Mouse (Mus musculus): ENCODE data around the gene Dap. TPM values are rescaled to one million over a fixed set of nuclear protein-coding genes. Genes with fewer than 3 reads are reported as not detected.

Dap gene
- polyA plus RNA-seq, 1 experiment from 2014 or later: 132 TPM

- no peak for ATAC-seq (ENCODE audit: low read depth)
- H3K9ac ChIP-seq (ENCODE audit: low read depth, low read length): no peak overlapping the region
- H3K27ac ChIP-seq (replicated peaks; ENCODE audit: low read depth, low read length): no peak overlapping the region
- DNase-seq (ENCODE audit: low spot score): no peak
- 72% methylated on average over 4 of the region's 4 CpGs for WGBS
- no peaks in the 10 kb centered on the region for H3K36me3 ChIP-seq (ENCODE audit: control insufficient read depth, insufficient read depth, low read length)
- 0 out of 2 replicates have a peak, but pooled peaks cover 2% of the 10 kb centered on the region for H3K4me1 ChIP-seq (ENCODE audit: control insufficient read depth, insufficient read depth, low read length)
- H3K27me3 ChIP-seq (replicated peaks; ENCODE audit: control insufficient read depth, insufficient read depth, low read length): no peaks in the 10 kb centered on the region
- H3K9me3 ChIP-seq (ENCODE audit: control insufficient read depth, low read length): no peaks in the 10 kb centered on the region
- H3K4me2 ChIP-seq (ENCODE audit: low read depth, low read length): no peak overlapping the region
- no peak overlapping the region for H3K4me3 ChIP-seq (ENCODE audit: low read depth, low read length)
Observed at GRCm38 (mm10) chr15:31306726-31307125, 82.6 kb downstream of the Dap start.

GRCm38 (mm10) chr15:31309526-31309925 is 85.4 kb downstream of the Dap start:
- ATAC-seq (ENCODE audit: low read depth) (no peak), DNase-seq (ENCODE audit: low spot score) (no peak)
- no peaks in the 10 kb centered on the region for H3K4me1 ChIP-seq (ENCODE audit: control insufficient read depth, insufficient read depth, low read length)
- 65% methylated on average over 15 of the region's 15 CpGs for WGBS
- no peak overlapping the region for H3K9ac ChIP-seq (ENCODE audit: low read depth, low read length)
- H3K36me3 ChIP-seq (ENCODE audit: control insufficient read depth, insufficient read depth, low read length): no peaks in the 10 kb centered on the region
- H3K4me3 ChIP-seq (ENCODE audit: low read depth, low read length): no peak overlapping the region
- H3K9me3 ChIP-seq (ENCODE audit: control insufficient read depth, low read length): no peaks in the 10 kb centered on the region
- H3K4me2 ChIP-seq (ENCODE audit: low read depth, low read length): no peak overlapping the region
- H3K27me3 ChIP-seq (replicated peaks; ENCODE audit: control insufficient read depth, insufficient read depth, low read length): no peaks in the 10 kb centered on the region
- no peak overlapping the region for H3K27ac ChIP-seq (replicated peaks; ENCODE audit: low read depth, low read length)

GRCm38 (mm10) chr15:31312001-31312400 is 87.9 kb downstream of the Dap start:
- Histone ChIP-seq H3K27me3 (replicated peaks; ENCODE audit: control insufficient read depth, insufficient read depth, low read length) (no peaks in the 10 kb centered on the region), H3K9me3 (ENCODE audit: control insufficient read depth, low read length) (no peaks in the 10 kb centered on the region), H3K4me1 (ENCODE audit: control insufficient read depth, insufficient read depth, low read length) (no peaks in the 10 kb centered on the region), H3K4me2 (ENCODE audit: low read depth, low read length) (no peak overlapping the region), H3K27ac (replicated peaks; ENCODE audit: low read depth, low read length) (no peak overlapping the region), H3K4me3 (ENCODE audit: low read depth, low read length) (no peak overlapping the region), H3K9ac (ENCODE audit: low read depth, low read length) (no peak overlapping the region), H3K36me3 (ENCODE audit: control insufficient read depth, insufficient read depth, low read length) (no peaks in the 10 kb centered on the region)
- WGBS: 68% methylated on average over 2 of the region's 2 CpGs
- no peak for DNase-seq (ENCODE audit: low spot score)
- ATAC-seq (ENCODE audit: low read depth): no peak

GRCm38 (mm10) chr15:31315630-31316231 is 91.6 kb downstream of the Dap start:
- no peaks in the 10 kb centered on the region for H3K27me3 ChIP-seq (replicated peaks; ENCODE audit: control insufficient read depth, insufficient read depth, low read length)
- peak; percentile 91 for DNase-seq (ENCODE audit: low spot score)
- H3K9ac ChIP-seq (ENCODE audit: low read depth, low read length): no peak overlapping the region
- H3K4me3 ChIP-seq (ENCODE audit: low read depth, low read length): no peak overlapping the region
- H3K27ac ChIP-seq (replicated peaks; ENCODE audit: low read depth, low read length): no peak overlapping the region
- H3K9me3 ChIP-seq (ENCODE audit: control insufficient read depth, low read length): no peaks in the 10 kb centered on the region
- no peak overlapping the region for H3K4me2 ChIP-seq (ENCODE audit: low read depth, low read length)
- 6% methylated on average over 5 of the region's 5 CpGs for WGBS
- H3K36me3 ChIP-seq (ENCODE audit: control insufficient read depth, insufficient read depth, low read length): no peaks in the 10 kb centered on the region
- peaks cover 20% of the 10 kb centered on the region for H3K4me1 ChIP-seq (ENCODE audit: control insufficient read depth, insufficient read depth, low read length)
- peak; percentile 84 for ATAC-seq (ENCODE audit: low read depth)

- H3K4me1 ChIP-seq (ENCODE audit: control insufficient read depth, insufficient read depth, low read length): peaks cover 20% of the 10 kb centered on the region
- no peaks in the 10 kb centered on the region for H3K36me3 ChIP-seq (ENCODE audit: control insufficient read depth, insufficient read depth, low read length)
- no peaks in the 10 kb centered on the region for H3K9me3 ChIP-seq (ENCODE audit: control insufficient read depth, low read length)
- H3K27me3 ChIP-seq (replicated peaks; ENCODE audit: control insufficient read depth, insufficient read depth, low read length): no peaks in the 10 kb centered on the region
- ATAC-seq (ENCODE audit: low read depth) (no peak), DNase-seq (ENCODE audit: low spot score) (no peak)
- WGBS: 95% methylated on average over 3 of the region's 3 CpGs
- no peak overlapping the region for H3K4me3 ChIP-seq (ENCODE audit: low read depth, low read length)
- H3K9ac ChIP-seq (ENCODE audit: low read depth, low read length): no peak overlapping the region
- no peak overlapping the region for H3K4me2 ChIP-seq (ENCODE audit: low read depth, low read length)
- H3K27ac ChIP-seq (replicated peaks; ENCODE audit: low read depth, low read length): peak overlapping the region; percentile 84
Observed at GRCm38 (mm10) chr15:31317056-31317805, 93.1 kb downstream of the Dap start.

GRCm38 (mm10) chr15:31318158-31318955 is 94.2 kb downstream of the Dap start:
- Histone ChIP-seq H3K9me3 (ENCODE audit: control insufficient read depth, low read length) (no peaks in the 10 kb centered on the region), H3K27ac (replicated peaks; ENCODE audit: low read depth, low read length) (peak overlapping the region; percentile 84), H3K9ac (ENCODE audit: low read depth, low read length) (no peak overlapping the region), H3K4me3 (ENCODE audit: low read depth, low read length) (no peak overlapping the region), H3K27me3 (replicated peaks; ENCODE audit: control insufficient read depth, insufficient read depth, low read length) (no peaks in the 10 kb centered on the region), H3K4me1 (ENCODE audit: control insufficient read depth, insufficient read depth, low read length) (peaks cover 20% of the 10 kb centered on the region), H3K36me3 (ENCODE audit: control insufficient read depth, insufficient read depth, low read length) (no peaks in the 10 kb centered on the region), H3K4me2 (ENCODE audit: low read depth, low read length) (peak overlapping the region; percentile 26; the same call in 1 of the 2 replicates)
- DNase-seq (ENCODE audit: low spot score): peak; percentile 92
- 16% methylated on average over 6 of the region's 6 CpGs for WGBS
- peak; percentile 50; the same call in 1 of the 2 replicates for ATAC-seq (ENCODE audit: low read depth)

- Histone ChIP-seq H3K4me1 (ENCODE audit: control insufficient read depth, insufficient read depth, low read length) (peaks cover 20% of the 10 kb centered on the region), H3K36me3 (ENCODE audit: control insufficient read depth, insufficient read depth, low read length) (no peaks in the 10 kb centered on the region), H3K27ac (replicated peaks; ENCODE audit: low read depth, low read length) (peak overlapping the region; percentile 84), H3K4me2 (ENCODE audit: low read depth, low read length) (no peak overlapping the region), H3K9me3 (ENCODE audit: control insufficient read depth, low read length) (no peaks in the 10 kb centered on the region), H3K9ac (ENCODE audit: low read depth, low read length) (no peak overlapping the region), H3K27me3 (replicated peaks; ENCODE audit: control insufficient read depth, insufficient read depth, low read length) (no peaks in the 10 kb centered on the region), H3K4me3 (ENCODE audit: low read depth, low read length) (no peak overlapping the region)
- 44% methylated on average over 4 of the region's 4 CpGs for WGBS
- ATAC-seq (ENCODE audit: low read depth) (0 out of 2 replicates have a peak, but pooled peaks have one; percentile 10), DNase-seq (ENCODE audit: low spot score) (no peak)
Observed at GRCm38 (mm10) chr15:31319046-31319445, 94.9 kb downstream of the Dap start.

GRCm38 (mm10) chr15:31320598-31321377 is 96.7 kb downstream of the Dap start:
- Histone ChIP-seq H3K27me3 (replicated peaks; ENCODE audit: control insufficient read depth, insufficient read depth, low read length) (no peaks in the 10 kb centered on the region), H3K4me2 (ENCODE audit: low read depth, low read length) (no peak overlapping the region), H3K4me3 (ENCODE audit: low read depth, low read length) (no peak overlapping the region), H3K27ac (replicated peaks; ENCODE audit: low read depth, low read length) (no peak overlapping the region), H3K36me3 (ENCODE audit: control insufficient read depth, insufficient read depth, low read length) (no peaks in the 10 kb centered on the region), H3K4me1 (ENCODE audit: control insufficient read depth, insufficient read depth, low read length) (peaks cover 20% of the 10 kb centered on the region), H3K9ac (ENCODE audit: low read depth, low read length) (no peak overlapping the region), H3K9me3 (ENCODE audit: control insufficient read depth, low read length) (no peaks in the 10 kb centered on the region)
- DNase-seq (ENCODE audit: low spot score) (no peak), ATAC-seq (ENCODE audit: low read depth) (no peak)
- WGBS: 58% methylated on average over 12 of the region's 12 CpGs

All from embryonic facial prominence, embryonic 14.5 days (tissue).